Mouse (Mus musculus): ENCODE measurements around the gene Kpnb1. TPM values are rescaled to one million over a fixed set of nuclear protein-coding genes. Genes with fewer than 3 reads are reported as not detected.

Kpnb1 gene
- total RNA-seq, 2 experiments from 2014 or later = 114 to 119 TPM

GRCm38 (mm10) chr11:97147333-97147732 lies 40.3 kb downstream of the Kpnb1 start:
- DNase-seq (ENCODE audit: low spot score in 2 of 2) = no peak
- intact Hi-C loops (cut with DNase I) = loop anchor here (5.0 to 10.0 kb wide), 2 partner anchors 75 to 163 kb away; partner anchors contain the start of gene Sp2

- DNase-seq (ENCODE audit: low spot score in 2 of 2) = peak; percentile 78
- intact Hi-C loops (cut with DNase I) = loop anchor here (1.0 to 10.0 kb wide), 3 partner anchors 45 to 162 kb away; partner anchors contain the start of gene Sp2
These were observed 41.0 kb downstream of the Kpnb1 start for GRCm38 (mm10) chr11:97146724-97147123.

- intact Hi-C loops (cut with DNase I) = loop anchor here (1.0 to 10.0 kb wide), 3 partner anchors 45 to 161 kb away; partner anchors contain the start of gene Sp2
- no peak for DNase-seq (ENCODE audit: low spot score in 2 of 2)
These were observed 41.7 kb downstream of the Kpnb1 start for GRCm38 (mm10) chr11:97145951-97146350.

- intact Hi-C loops (cut with DNase I) = loop anchor here (5.0 to 10.0 kb wide), 2 partner anchors 73 to 161 kb away; partner anchors contain the start of gene Sp2
- DNase-seq (ENCODE audit: low spot score in 2 of 2) = no peak
These were observed 42.4 kb downstream of the Kpnb1 start for GRCm38 (mm10) chr11:97145320-97145719.

- intact Hi-C loops (cut with DNase I) = loop anchor here (10.0 kb wide), 1 partner anchor 159 kb away; the partner anchor contains the start of gene Sp2
- DNase-seq (ENCODE audit: low spot score in 2 of 2) = no peak
These were observed 44.3 kb downstream of the Kpnb1 start for GRCm38 (mm10) chr11:97143196-97143900.

GRCm38 (mm10) chr11:97142159-97142608 lies 45.5 kb downstream of the Kpnb1 start:
- intact Hi-C loops (cut with DNase I) = loop anchor here (10.0 kb wide), 1 partner anchor 157 kb away; the partner anchor contains the start of gene Sp2
- no peak for DNase-seq (ENCODE audit: low spot score in 2 of 2)

GRCm38 (mm10) chr11:97140811-97141210 lies 46.9 kb downstream of the Kpnb1 start:
- DNase-seq (ENCODE audit: low spot score in 2 of 2) = no peak
- intact Hi-C loops (cut with DNase I) = loop anchor here (10.0 kb wide), 1 partner anchor 156 kb away; the partner anchor contains the start of gene Sp2

GRCm38 (mm10) chr11:97139256-97139655 lies 48.4 kb downstream of the Kpnb1 start:
- intact Hi-C loops (cut with DNase I) = no loop called here
- no peak for DNase-seq (ENCODE audit: low spot score in 2 of 2)

GRCm38 (mm10) chr11:97138554-97139226 lies 49.0 kb downstream of the Kpnb1 start:
- intact Hi-C loops (cut with DNase I) = no loop called here
- DNase-seq (ENCODE audit: low spot score in 2 of 2) = peak; percentile 47 to 67

- no peak for DNase-seq (ENCODE audit: low spot score in 2 of 2)
- intact Hi-C loops (cut with DNase I) = no loop called here
These were observed 54.4 kb downstream of the Kpnb1 start for GRCm38 (mm10) chr11:97133270-97133669.

GRCm38 (mm10) chr11:97132185-97132584 lies 55.5 kb downstream of the Kpnb1 start:
- no peak for DNase-seq (ENCODE audit: low spot score in 2 of 2)
- intact Hi-C loops (cut with DNase I) = no loop called here

- intact Hi-C loops (cut with DNase I) = no loop called here
- no peak for DNase-seq (ENCODE audit: low spot score in 2 of 2)
These were observed 56.0 kb downstream of the Kpnb1 start for GRCm38 (mm10) chr11:97131683-97132082.

GRCm38 (mm10) chr11:97130318-97130717 lies 57.4 kb downstream of the Kpnb1 start:
- intact Hi-C loops (cut with DNase I) = no loop called here
- no peak for DNase-seq (ENCODE audit: low spot score in 2 of 2)

- no peak for DNase-seq (ENCODE audit: low spot score in 2 of 2)
- intact Hi-C loops (cut with DNase I) = no loop called here
These were observed 58.7 kb downstream of the Kpnb1 start for GRCm38 (mm10) chr11:97128956-97129355.

- intact Hi-C loops (cut with DNase I) = no loop called here
- no peak for DNase-seq (ENCODE audit: low spot score in 2 of 2)
These were observed 60.0 kb downstream of the Kpnb1 start for GRCm38 (mm10) chr11:97127470-97128223.

- DNase-seq (ENCODE audit: low spot score in 2 of 2) = no peak
- intact Hi-C loops (cut with DNase I) = no loop called here
These were observed 60.8 kb downstream of the Kpnb1 start for GRCm38 (mm10) chr11:97126645-97127468.

GRCm38 (mm10) chr11:97124266-97125036 lies 63.2 kb downstream of the Kpnb1 start:
- intact Hi-C loops (cut with DNase I) = no loop called here
- DNase-seq (ENCODE audit: low spot score in 2 of 2) = no peak

GRCm38 (mm10) chr11:97123282-97123890 lies 64.3 kb downstream of the Kpnb1 start:
- intact Hi-C loops (cut with DNase I) = no loop called here
- DNase-seq (ENCODE audit: low spot score in 2 of 2) = no peak
